Mouse (Mus musculus): ENCODE measurements around the gene Me3. TPM values are rescaled to one million over a fixed set of nuclear protein-coding genes. Genes with fewer than 3 reads are reported as not detected.

Gene Me3
- polyA plus RNA-seq, 1 experiment from 2014 or later: 1.9 TPM

DNA sequence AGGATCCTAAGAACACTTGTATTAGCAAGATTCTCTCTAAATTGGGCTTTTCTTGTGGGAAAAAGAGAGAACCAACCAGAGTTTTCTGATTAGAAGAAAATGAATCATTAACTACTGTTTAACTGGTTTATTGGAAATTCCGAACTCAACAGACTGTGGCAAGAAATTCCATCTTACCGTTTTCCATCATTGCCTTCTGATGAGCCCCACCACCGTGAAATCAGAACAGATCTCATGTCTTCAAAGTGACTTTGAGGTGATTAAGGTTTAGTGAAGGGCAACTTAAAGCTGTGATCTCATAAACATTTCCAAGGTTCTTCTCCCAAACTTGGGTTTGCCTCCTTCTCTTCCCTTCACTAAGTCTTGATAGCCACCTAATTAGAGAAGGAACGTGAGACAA, 8.9 kb upstream of the Me3 start:
- no peak for DNase-seq (ENCODE audit: low spot score)
- Histone ChIP-seq H3K27me3 (ENCODE audit: control insufficient read depth, insufficient read depth, low read length) (no peaks in the 10 kb centered on the region), H3K4me3 (ENCODE audit: low read depth, low read length) (no peak overlapping the region), H3K4me2 (replicated peaks; ENCODE audit: low read depth, low read length) (no peak overlapping the region), H3K4me1 (replicated peaks; ENCODE audit: control insufficient read depth, insufficient read depth, low read length) (0 out of 2 replicates have a peak, but pooled peaks cover 2% of the 10 kb centered on the region), H3K36me3 (ENCODE audit: control insufficient read depth, insufficient read depth, low read length) (no peaks in the 10 kb centered on the region), H3K9me3 (ENCODE audit: control insufficient read depth, low read length) (no peaks in the 10 kb centered on the region), H3K9ac (ENCODE audit: low read depth, low read length) (no peak overlapping the region), H3K27ac (ENCODE audit: low read depth, low read length) (no peak overlapping the region)
- 90% methylated on average over 4 of the region's 4 CpGs for WGBS
- ATAC-seq (ENCODE audit: low FRiP score): no peak

DNA sequence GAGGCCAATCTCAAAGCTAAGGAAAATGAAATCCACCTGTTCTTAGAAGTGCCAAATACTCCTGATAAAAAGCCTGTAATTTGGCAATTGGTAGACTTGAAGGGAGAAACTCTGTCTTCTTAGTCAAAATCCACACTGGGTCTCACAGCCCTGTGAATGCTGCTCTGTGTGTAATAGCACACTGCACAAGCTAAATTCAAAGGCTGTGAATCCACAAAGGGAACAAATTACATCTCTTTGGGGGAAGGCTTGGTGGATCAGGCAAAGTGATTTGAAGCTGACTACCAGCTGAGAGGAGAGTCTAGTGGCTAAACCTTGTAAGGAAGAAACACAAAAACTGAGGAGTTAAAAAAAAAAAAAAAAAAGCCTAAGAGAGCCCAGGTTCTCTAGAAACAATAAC, 4.8 kb upstream of the Me3 start:
- H3K9ac ChIP-seq (ENCODE audit: low read depth, low read length): no peak overlapping the region
- ATAC-seq (ENCODE audit: low FRiP score): no peak
- peaks cover 5% of the 10 kb centered on the region for H3K4me1 ChIP-seq (replicated peaks; ENCODE audit: control insufficient read depth, insufficient read depth, low read length)
- H3K27ac ChIP-seq (ENCODE audit: low read depth, low read length): peak overlapping the region; percentile 54; the same call in 1 of the 2 replicates
- no peak overlapping the region for H3K4me3 ChIP-seq (ENCODE audit: low read depth, low read length)
- no peaks in the 10 kb centered on the region for H3K36me3 ChIP-seq (ENCODE audit: control insufficient read depth, insufficient read depth, low read length)
- H3K27me3 ChIP-seq (ENCODE audit: control insufficient read depth, insufficient read depth, low read length): 0 out of 2 replicates have a peak, but pooled peaks cover 3% of the 10 kb centered on the region
- no peaks in the 10 kb centered on the region for H3K9me3 ChIP-seq (ENCODE audit: control insufficient read depth, low read length)
- no peak overlapping the region for H3K4me2 ChIP-seq (replicated peaks; ENCODE audit: low read depth, low read length)
- no peak for DNase-seq (ENCODE audit: low spot score)

DNA sequence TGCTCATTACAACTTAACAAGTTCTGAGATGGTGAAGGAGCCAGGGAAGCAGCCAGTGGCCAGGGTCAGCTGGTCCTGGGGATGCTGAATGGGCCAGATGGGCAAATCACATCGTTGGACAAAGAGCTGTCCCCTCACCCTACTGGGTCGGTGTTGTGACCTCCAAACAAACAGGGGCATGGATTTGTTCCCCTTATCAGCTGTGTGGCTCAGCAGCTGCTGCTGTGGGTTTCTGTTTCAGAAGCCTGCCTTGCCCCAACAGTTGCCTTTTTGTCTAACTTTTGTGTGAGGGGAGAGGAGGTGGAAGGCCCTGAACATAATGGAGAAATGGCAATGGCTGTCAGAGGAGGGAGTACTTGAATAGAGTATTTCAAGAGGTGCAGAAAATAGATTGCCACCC, 4.2 kb upstream of the Me3 start:
- Histone ChIP-seq H3K27ac (ENCODE audit: low read depth, low read length) (no peak overlapping the region; the same call in 1 of the 2 replicates), H3K9me3 (ENCODE audit: control insufficient read depth, low read length) (no peaks in the 10 kb centered on the region), H3K4me3 (ENCODE audit: low read depth, low read length) (no peak overlapping the region), H3K36me3 (ENCODE audit: control insufficient read depth, insufficient read depth, low read length) (no peaks in the 10 kb centered on the region), H3K27me3 (ENCODE audit: control insufficient read depth, insufficient read depth, low read length) (0 out of 2 replicates have a peak, but pooled peaks cover 3% of the 10 kb centered on the region), H3K4me1 (replicated peaks; ENCODE audit: control insufficient read depth, insufficient read depth, low read length) (peaks cover 7% of the 10 kb centered on the region), H3K9ac (ENCODE audit: low read depth, low read length) (no peak overlapping the region), H3K4me2 (replicated peaks; ENCODE audit: low read depth, low read length) (no peak overlapping the region)
- WGBS: 9% methylated on average over 2 of the region's 2 CpGs
- ATAC-seq (ENCODE audit: low FRiP score): peak; percentile 63
- DNase-seq (ENCODE audit: low spot score): peak; percentile 41

GRCm38 (mm10) chr7:89629006-89629405, 3.2 kb upstream of the Me3 start:
- Histone ChIP-seq H3K27me3 (ENCODE audit: control insufficient read depth, insufficient read depth, low read length) (0 out of 2 replicates have a peak, but pooled peaks cover 3% of the 10 kb centered on the region), H3K27ac (ENCODE audit: low read depth, low read length) (no peak overlapping the region), H3K9me3 (ENCODE audit: control insufficient read depth, low read length) (no peaks in the 10 kb centered on the region), H3K4me3 (ENCODE audit: low read depth, low read length) (no peak overlapping the region), H3K9ac (ENCODE audit: low read depth, low read length) (no peak overlapping the region), H3K36me3 (ENCODE audit: control insufficient read depth, insufficient read depth, low read length) (no peaks in the 10 kb centered on the region), H3K4me1 (replicated peaks; ENCODE audit: control insufficient read depth, insufficient read depth, low read length) (peaks cover 7% of the 10 kb centered on the region), H3K4me2 (replicated peaks; ENCODE audit: low read depth, low read length) (no peak overlapping the region)
- 60% methylated on average over 4 of the region's 4 CpGs for WGBS
- DNase-seq (ENCODE audit: low spot score) (no peak), ATAC-seq (ENCODE audit: low FRiP score) (no peak)

DNA sequence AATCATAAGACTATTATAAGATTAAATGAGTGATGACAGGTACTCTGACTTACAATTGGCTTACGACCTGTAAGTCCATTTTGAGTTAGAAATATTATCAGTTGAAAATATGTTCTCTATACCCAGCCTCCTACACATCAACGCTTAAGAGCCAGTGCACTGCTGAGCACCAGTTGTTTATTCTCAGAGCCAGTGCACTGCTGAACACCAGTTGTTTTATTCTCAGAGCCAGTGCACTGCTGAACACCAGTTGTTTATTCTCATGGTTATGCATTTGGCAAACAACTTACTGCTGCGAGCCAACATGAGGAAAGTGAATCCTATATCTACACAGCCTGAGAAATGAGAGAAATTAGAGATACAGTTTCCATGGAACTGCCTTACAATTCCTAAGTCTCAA, 2.3 kb upstream of the Me3 start:
- DNase-seq (ENCODE audit: low spot score): no peak
- 84% methylated on average over 3 of the region's 3 CpGs for WGBS
- no peak overlapping the region for H3K4me2 ChIP-seq (replicated peaks; ENCODE audit: low read depth, low read length)

DNA sequence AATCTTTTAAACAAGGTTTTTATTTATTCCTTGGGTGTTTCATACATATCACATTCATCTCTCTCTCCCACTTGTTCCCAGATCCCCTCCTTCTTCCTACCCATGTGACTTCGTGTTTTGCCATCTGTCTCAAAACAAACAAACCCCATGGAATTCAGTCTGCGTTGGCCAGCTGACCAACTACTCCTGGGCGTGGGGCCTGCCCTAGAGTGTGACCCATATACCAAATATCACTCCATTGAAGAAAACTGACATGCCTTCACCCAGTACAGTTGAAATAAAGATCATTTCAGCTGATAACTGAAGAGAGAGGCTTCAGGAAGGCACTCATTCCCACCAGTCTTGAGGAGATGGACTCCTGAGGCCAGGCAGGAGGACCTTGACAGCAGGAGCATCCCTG, 1.4 kb upstream of the Me3 start:
- Histone ChIP-seq H3K4me3 (ENCODE audit: low read depth, low read length) (no peak overlapping the region), H3K9me3 (ENCODE audit: control insufficient read depth, low read length) (no peaks in the 10 kb centered on the region), H3K27ac (ENCODE audit: low read depth, low read length) (no peak overlapping the region), H3K27me3 (ENCODE audit: control insufficient read depth, insufficient read depth, low read length) (0 out of 2 replicates have a peak, but pooled peaks cover 3% of the 10 kb centered on the region), H3K9ac (ENCODE audit: low read depth, low read length) (no peak overlapping the region), H3K36me3 (ENCODE audit: control insufficient read depth, insufficient read depth, low read length) (no peaks in the 10 kb centered on the region), H3K4me1 (replicated peaks; ENCODE audit: control insufficient read depth, insufficient read depth, low read length) (peaks cover 7% of the 10 kb centered on the region), H3K4me2 (replicated peaks; ENCODE audit: low read depth, low read length) (no peak overlapping the region)
- DNase-seq (ENCODE audit: low spot score) (no peak), ATAC-seq (ENCODE audit: low FRiP score) (no peak)
- 63% methylated on average over 3 of the region's 3 CpGs for WGBS

More for the DNA sequence above, 2.3 kb upstream of the Me3 start:
- H3K4me3 ChIP-seq (ENCODE audit: low read depth, low read length): no peak overlapping the region
- no peaks in the 10 kb centered on the region for H3K9me3 ChIP-seq (ENCODE audit: control insufficient read depth, low read length)
- no peak overlapping the region for H3K9ac ChIP-seq (ENCODE audit: low read depth, low read length)
- no peak for ATAC-seq (ENCODE audit: low FRiP score)
- 0 out of 2 replicates have a peak, but pooled peaks cover 3% of the 10 kb centered on the region for H3K27me3 ChIP-seq (ENCODE audit: control insufficient read depth, insufficient read depth, low read length)
- H3K36me3 ChIP-seq (ENCODE audit: control insufficient read depth, insufficient read depth, low read length): no peaks in the 10 kb centered on the region
- H3K4me1 ChIP-seq (replicated peaks; ENCODE audit: control insufficient read depth, insufficient read depth, low read length): peaks cover 7% of the 10 kb centered on the region
- no peak overlapping the region for H3K27ac ChIP-seq (ENCODE audit: low read depth, low read length)

DNA sequence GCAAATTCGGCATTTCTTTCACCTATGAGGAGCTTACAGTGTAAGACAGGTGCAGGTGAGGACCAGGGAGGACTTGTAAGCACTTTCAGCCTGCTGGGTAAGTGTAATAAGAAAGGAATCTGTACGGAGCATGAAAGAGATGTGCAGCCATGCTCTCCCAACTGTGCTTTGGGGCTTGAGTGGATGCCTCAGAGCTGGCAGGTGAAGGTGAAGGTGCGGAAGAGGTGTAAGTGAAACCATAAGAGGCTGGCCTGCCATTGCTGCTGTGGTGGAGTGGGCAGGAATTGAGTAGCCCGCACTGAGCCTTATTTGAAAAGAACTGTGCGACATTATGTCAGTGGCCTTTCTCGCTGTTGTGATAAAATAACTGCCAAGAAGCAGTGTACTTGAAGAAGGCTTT, 8.3 kb downstream of the Me3 start:
- ATAC-seq (ENCODE audit: low FRiP score): no peak
- 96% methylated on average over 6 of the region's 6 CpGs for WGBS
- H3K4me1 ChIP-seq (replicated peaks; ENCODE audit: control insufficient read depth, insufficient read depth, low read length): no peaks in the 10 kb centered on the region
- no peaks in the 10 kb centered on the region for H3K27me3 ChIP-seq (ENCODE audit: control insufficient read depth, insufficient read depth, low read length)
- no peak overlapping the region for H3K27ac ChIP-seq (ENCODE audit: low read depth, low read length)
- H3K4me3 ChIP-seq (ENCODE audit: low read depth, low read length): no peak overlapping the region
- no peak overlapping the region for H3K4me2 ChIP-seq (replicated peaks; ENCODE audit: low read depth, low read length)
- no peaks in the 10 kb centered on the region for H3K36me3 ChIP-seq (ENCODE audit: control insufficient read depth, insufficient read depth, low read length)
- no peak overlapping the region for H3K9ac ChIP-seq (ENCODE audit: low read depth, low read length)
- H3K9me3 ChIP-seq (ENCODE audit: control insufficient read depth, low read length): no peaks in the 10 kb centered on the region
- no peak for DNase-seq (ENCODE audit: low spot score)

DNA sequence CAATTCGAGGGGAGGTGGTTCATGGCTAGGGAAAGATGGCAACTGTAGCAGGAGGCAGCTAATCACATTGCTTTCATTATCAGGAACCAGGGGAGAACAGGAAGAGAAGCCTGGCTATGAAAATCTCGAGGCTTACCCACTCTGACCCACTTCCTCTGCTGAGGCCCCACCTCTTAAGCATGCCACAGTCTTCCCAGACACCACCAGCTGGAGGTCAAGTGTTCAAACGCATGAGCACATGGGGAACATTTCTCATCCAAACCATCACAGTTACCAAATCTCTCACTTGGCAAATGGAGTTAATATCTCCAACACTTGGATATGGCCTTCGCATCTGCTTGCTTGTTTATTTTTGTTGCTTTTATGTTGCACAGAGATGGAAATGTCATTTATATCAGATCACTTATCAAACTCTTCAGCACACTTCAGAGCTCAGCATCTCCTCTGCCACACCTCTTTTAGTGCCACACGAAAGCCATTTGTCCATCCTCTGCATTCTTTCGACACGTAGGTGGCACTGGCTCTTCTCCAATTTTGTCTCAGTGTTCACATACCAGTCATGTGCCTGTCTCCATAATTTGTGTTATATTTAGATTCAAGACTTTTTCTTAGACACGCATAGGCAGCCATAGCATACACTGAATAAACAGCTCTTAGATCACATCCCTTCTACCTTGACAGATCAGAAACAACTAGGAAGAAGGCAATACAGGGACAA, 8.9 kb downstream of the Me3 start:
- no peak overlapping the region for H3K27ac ChIP-seq (ENCODE audit: low read depth, low read length)
- ATAC-seq (ENCODE audit: low FRiP score): no peak
- 85% methylated on average over 8 of the region's 8 CpGs for WGBS
- H3K9me3 ChIP-seq (ENCODE audit: control insufficient read depth, low read length): no peaks in the 10 kb centered on the region
- no peaks in the 10 kb centered on the region for H3K4me1 ChIP-seq (replicated peaks; ENCODE audit: control insufficient read depth, insufficient read depth, low read length)
- no peaks in the 10 kb centered on the region for H3K36me3 ChIP-seq (ENCODE audit: control insufficient read depth, insufficient read depth, low read length)
- no peak for DNase-seq (ENCODE audit: low spot score)
- H3K4me3 ChIP-seq (ENCODE audit: low read depth, low read length): no peak overlapping the region
- no peaks in the 10 kb centered on the region for H3K27me3 ChIP-seq (ENCODE audit: control insufficient read depth, insufficient read depth, low read length)
- H3K9ac ChIP-seq (ENCODE audit: low read depth, low read length): no peak overlapping the region
- no peak overlapping the region for H3K4me2 ChIP-seq (replicated peaks; ENCODE audit: low read depth, low read length)

GRCm38 (mm10) chr7:89645015-89645414, 12.8 kb downstream of the Me3 start:
- no peak overlapping the region for H3K27ac ChIP-seq (ENCODE audit: low read depth, low read length)
- 69% methylated on average over 3 of the region's 3 CpGs for WGBS
- H3K9ac ChIP-seq (ENCODE audit: low read depth, low read length): no peak overlapping the region
- H3K4me2 ChIP-seq (replicated peaks; ENCODE audit: low read depth, low read length): no peak overlapping the region
- no peak for DNase-seq (ENCODE audit: low spot score)
- no peak overlapping the region for H3K4me3 ChIP-seq (ENCODE audit: low read depth, low read length)
- H3K4me1 ChIP-seq (replicated peaks; ENCODE audit: control insufficient read depth, insufficient read depth, low read length): no peaks in the 10 kb centered on the region
- H3K27me3 ChIP-seq (ENCODE audit: control insufficient read depth, insufficient read depth, low read length): no peaks in the 10 kb centered on the region
- no peaks in the 10 kb centered on the region for H3K9me3 ChIP-seq (ENCODE audit: control insufficient read depth, low read length)
- no peak for ATAC-seq (ENCODE audit: low FRiP score)
- no peaks in the 10 kb centered on the region for H3K36me3 ChIP-seq (ENCODE audit: control insufficient read depth, insufficient read depth, low read length)
